Mouse (Mus musculus) midbrain, postnatal 0 days (tissue): ENCODE results near the gene Medag. TPM values are rescaled to one million over a fixed set of nuclear protein-coding genes. Genes with fewer than 3 reads are reported as not detected.
A peak's percentile ranks its signal among the peaks of the same experiment; 100 is the strongest.

Experiments used
- ATAC-seq: fragments of 200-750 bp; cut with Nextera tagmentation; 2 replicates; pipeline ENCODE4 v1.8.0; 2017; ENCODE audit warnings: moderate number of reproducible peaks, mild to moderate bottlenecking, moderate TSS enrichment, moderate library complexity; ENCODE audit not compliant: low FRiP score
- DNase-seq: peaks from one replicate; pipeline ENCODE4 v3.0.0-alpha.2; 2015; ENCODE audit warnings: low spot score
- H3K27ac ChIP-seq: fragments of 300-500 bp; sonication (generic); 2 replicates; pipeline ENCODE4 v1.5.1; 2014; ENCODE audit warnings: low read depth, mild to moderate bottlenecking, low read length, mixed read lengths
- H3K27me3 ChIP-seq: fragments of 300-500 bp; sonication (generic); 2 replicates; pipeline ENCODE4 v1.6.1; 2014; ENCODE audit warnings: low read length, control low read depth, mixed read lengths; ENCODE audit not compliant: insufficient read depth
- H3K36me3 ChIP-seq: fragments of 300-500 bp; sonication (generic); 2 replicates; pipeline ENCODE4 v1.6.1; 2014; ENCODE audit warnings: low read length, control low read depth, mixed read lengths; ENCODE audit not compliant: insufficient read depth
- H3K4me1 ChIP-seq: fragments of 300-500 bp; sonication (generic); 2 replicates; pipeline ENCODE4 v1.6.1; 2014; ENCODE audit warnings: mild to moderate bottlenecking, control low read depth, antibody characterized with exemption, low read length, mixed read lengths; ENCODE audit not compliant: insufficient read depth
- H3K4me2 ChIP-seq: fragments of 300-500 bp; sonication (generic); 2 replicates; pipeline ENCODE4 v1.6.1; 2014; ENCODE audit warnings: low read depth, mild to moderate bottlenecking, low read length, mixed read lengths; ENCODE audit not compliant: poor library complexity, severe bottlenecking
- H3K4me3 ChIP-seq: fragments of 300-500 bp; sonication (generic); 2 replicates; pipeline ENCODE4 v1.5.1; 2014; ENCODE audit warnings: low read depth, mild to moderate bottlenecking, low read length, moderate library complexity
- H3K9ac ChIP-seq: fragments of 300-500 bp; sonication (generic); replicated peaks from 2 replicates; pipeline ENCODE4 v1.6.1; 2014; ENCODE audit warnings: mild to moderate bottlenecking, low read length, moderate library complexity, mixed read lengths; ENCODE audit not compliant: poor library complexity, severe bottlenecking
- H3K9me3 ChIP-seq: fragments of 300-500 bp; sonication (generic); 2 replicates; pipeline ENCODE4 v1.6.1; 2016; ENCODE audit warnings: low read length, control low read depth
- CTCF ChIP-seq: IDR thresholded peaks from 2 replicates; pipeline ENCODE4 v1.5.1; 2016; ENCODE audit warnings: antibody characterized with exemption, mild to moderate bottlenecking
- WGBS: fragments of 180-500 bp; shearing (Covaris S2); extraction: QIAGEN DNeasy Blood & Tissue Kit; methylation state at CpG from one replicate; pipeline ENCODE4 v1.1.7; 2014; 5-methylcytosine and 5-hydroxymethylcytosine counted together
- polyA plus RNA-seq: library from polyadenylated mRNA; unstranded; fragments of >200 nt; fragmentation: Nextera tagmentation; extraction: Ambion mirVana; gene quantifications from 2 replicates; pipeline ENCODE4 v1.2.1, GENCODE M21; 2015
- total RNA-seq: library from RNA; depleted of rRNA; stranded (reverse); fragments of >200 nt; gene quantifications from 2 replicates; pipeline ENCODE4 v1.2.3, GENCODE M21; 2014

The Medag gene
- total and polyA plus RNA-seq, 2 experiments from 2014 or later = 2.1 to 2.6 TPM

GRCm38 (mm10) chr5:149447733-149448132 is 36.2 kb downstream of the Medag start:
- Histone ChIP-seq H3K9ac (no peak overlapping the region), H3K4me2 (no peak overlapping the region), H3K4me1 (no peaks in the 10 kb centered on the region), H3K9me3 (no peaks in the 10 kb centered on the region), H3K27ac (no peak overlapping the region), H3K36me3 (no peaks in the 10 kb centered on the region), H3K27me3 (no peaks in the 10 kb centered on the region), H3K4me3 (no peak overlapping the region)
- 85% methylated on average over 5 of the region's 5 CpGs for WGBS
- ATAC-seq (no peak), DNase-seq (no peak)
- TF ChIP-seq CTCF = peak; percentile 55

- Histone ChIP-seq H3K9me3 (no peaks in the 10 kb centered on the region), H3K4me3 (no peak overlapping the region), H3K4me1 (no peaks in the 10 kb centered on the region), H3K9ac (no peak overlapping the region), H3K4me2 (no peak overlapping the region), H3K36me3 (no peaks in the 10 kb centered on the region), H3K27ac (no peak overlapping the region), H3K27me3 (no peaks in the 10 kb centered on the region)
- ATAC-seq (no peak), DNase-seq (no peak)
- TF ChIP-seq CTCF = no peak
- 88% methylated on average over 7 of the region's 7 CpGs for WGBS
These were observed 37.9 kb downstream of the Medag start for GRCm38 (mm10) chr5:149449406-149449805.

GRCm38 (mm10) chr5:149451209-149451681 is 39.7 kb downstream of the Medag start:
- no peak for TF ChIP-seq CTCF
- Histone ChIP-seq H3K9ac (no peak overlapping the region), H3K27ac (no peak overlapping the region), H3K4me2 (no peak overlapping the region), H3K36me3 (no peaks in the 10 kb centered on the region), H3K4me1 (no peaks in the 10 kb centered on the region), H3K4me3 (no peak overlapping the region), H3K9me3 (no peaks in the 10 kb centered on the region), H3K27me3 (no peaks in the 10 kb centered on the region)
- DNase-seq (peak; percentile 36), ATAC-seq (no peak)
- WGBS = 65% methylated on average over 7 of the region's 7 CpGs

GRCm38 (mm10) chr5:149454281-149454680 is 42.7 kb downstream of the Medag start:
- no peak overlapping the region for H3K9ac ChIP-seq
- no peak overlapping the region for H3K4me3 ChIP-seq
- 35% methylated on average over 6 of the region's 6 CpGs for WGBS
- no peak for DNase-seq
- H3K4me2 ChIP-seq = no peak overlapping the region
- no peaks in the 10 kb centered on the region for H3K36me3 ChIP-seq
- H3K4me1 ChIP-seq = no peaks in the 10 kb centered on the region; the same call in 1 of the 2 replicates
- H3K27ac ChIP-seq = no peak overlapping the region
- H3K27me3 ChIP-seq = no peaks in the 10 kb centered on the region
- H3K9me3 ChIP-seq = no peaks in the 10 kb centered on the region
- peak; percentile 61 for TF ChIP-seq CTCF
- no peak for ATAC-seq

GRCm38 (mm10) chr5:149456544-149456943 is 45.0 kb downstream of the Medag start:
- no peaks in the 10 kb centered on the region for H3K27me3 ChIP-seq
- ATAC-seq = no peak
- peak; percentile 31; the same call in 1 of the 2 replicates for TF ChIP-seq CTCF

GRCm38 (mm10) chr5:149462071-149462470 is 50.5 kb downstream of the Medag start:
- H3K27ac ChIP-seq = no peak overlapping the region
- peaks cover 4% of the 10 kb centered on the region for H3K4me1 ChIP-seq
- DNase-seq (no peak), ATAC-seq (no peak)
- WGBS = 87% methylated on average over 3 of the region's 3 CpGs
- no peak for TF ChIP-seq CTCF
- no peak overlapping the region for H3K4me2 ChIP-seq
- H3K9ac ChIP-seq = no peak overlapping the region
- H3K36me3 ChIP-seq = no peaks in the 10 kb centered on the region
- H3K27me3 ChIP-seq = no peaks in the 10 kb centered on the region
- H3K9me3 ChIP-seq = no peaks in the 10 kb centered on the region
- no peak overlapping the region for H3K4me3 ChIP-seq

More at GRCm38 (mm10) chr5:149456544-149456943, 45.0 kb downstream of the Medag start:
- H3K4me3 ChIP-seq = no peak overlapping the region
- no peak overlapping the region for H3K9ac ChIP-seq
- no peak overlapping the region for H3K4me2 ChIP-seq
- no peaks in the 10 kb centered on the region for H3K36me3 ChIP-seq
- H3K27ac ChIP-seq = no peak overlapping the region
- peaks cover 4% of the 10 kb centered on the region for H3K4me1 ChIP-seq
- WGBS = 90% methylated on average over 7 of the region's 7 CpGs
- DNase-seq = no peak
- H3K9me3 ChIP-seq = no peaks in the 10 kb centered on the region
